Mouse (Mus musculus): Measurements from ENCODE around the gene Evc. TPM values are rescaled to one million over a fixed set of nuclear protein-coding genes. Genes with fewer than 3 reads are reported as not detected.

Evc gene
- 21.9 and 24.4 TPM in 2 replicates for polyA plus RNA-seq (2015; fragmentation: Nextera tagmentation; extraction: Ambion mirVana)

DNA sequence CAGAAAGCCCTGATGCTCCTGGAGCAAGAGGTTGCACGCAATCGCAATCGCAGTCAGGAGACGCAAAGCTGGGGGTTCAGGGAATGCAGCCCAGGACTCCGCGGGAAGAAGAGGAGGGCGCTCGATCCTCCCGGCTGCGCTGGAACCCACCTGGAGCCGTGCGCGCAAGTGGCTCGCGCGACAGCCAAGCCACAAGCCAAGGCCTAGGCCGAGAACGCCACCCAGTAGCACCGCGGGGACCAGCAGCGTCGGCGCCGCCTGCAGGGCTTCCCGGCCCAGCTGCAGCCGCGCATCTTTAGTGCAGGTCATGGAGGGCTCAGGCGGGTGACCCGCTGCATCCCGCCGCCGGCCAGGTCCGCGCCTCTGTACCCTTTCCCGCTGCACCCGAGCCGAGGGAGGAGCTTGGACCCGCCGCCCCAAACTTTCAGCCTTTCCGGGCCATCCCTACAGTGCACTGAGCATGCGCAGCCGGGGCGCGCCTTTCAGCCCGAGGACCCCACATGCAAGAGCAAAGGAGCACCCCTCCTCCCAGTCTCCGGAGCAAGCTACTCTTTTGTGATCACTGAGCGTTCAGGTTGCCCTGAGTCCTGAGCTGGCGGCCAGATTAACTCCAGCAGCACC, at the start of gene Evc:
Evc (minus strand) TSS at position 410 of the 621 bp plus-strand sequence.
- H3K4me2 ChIP-seq: peak within 1 kb of the TSS; percentile 91
- peak within 1 kb of the TSS; percentile 78 for H3K27ac ChIP-seq
- peaks cover 47% of the 10 kb centered on the region for H3K4me1 ChIP-seq
- no peaks in the 10 kb centered on the region for H3K27me3 ChIP-seq
- H3K36me3 ChIP-seq: peaks cover 22% of the 10 kb centered on the region; the same call in 1 of the 2 replicates
- under 1% methylated on average over 47 of the region's 48 CpGs for WGBS
- H3K9ac ChIP-seq: peak within 1 kb of the TSS; percentile 75
- ATAC-seq (replicated peaks; ENCODE audit: low FRiP score): peak; percentile 49
- H3K9me3 ChIP-seq (replicated peaks): no peaks in the 10 kb centered on the region
- H3K4me3 ChIP-seq (replicated peaks): peak within 1 kb of the TSS; percentile 64

GRCm38 (mm10) chr5:37383570-37383969, 46.9 kb upstream of the Evc start:
- H3K9me3 ChIP-seq (replicated peaks): no peaks in the 10 kb centered on the region
- ATAC-seq (replicated peaks; ENCODE audit: low FRiP score): no peak
- H3K27me3 ChIP-seq: no peaks in the 10 kb centered on the region
- H3K9ac ChIP-seq: no peak overlapping the region
- no peaks in the 10 kb centered on the region for H3K4me1 ChIP-seq
- no peak overlapping the region for H3K4me3 ChIP-seq (replicated peaks)
- 95% methylated on average over 3 of the region's 3 CpGs for WGBS
- H3K27ac ChIP-seq: no peak overlapping the region
- H3K36me3 ChIP-seq: peaks cover 90% of the 10 kb centered on the region
- no peak overlapping the region for H3K4me2 ChIP-seq

DNA sequence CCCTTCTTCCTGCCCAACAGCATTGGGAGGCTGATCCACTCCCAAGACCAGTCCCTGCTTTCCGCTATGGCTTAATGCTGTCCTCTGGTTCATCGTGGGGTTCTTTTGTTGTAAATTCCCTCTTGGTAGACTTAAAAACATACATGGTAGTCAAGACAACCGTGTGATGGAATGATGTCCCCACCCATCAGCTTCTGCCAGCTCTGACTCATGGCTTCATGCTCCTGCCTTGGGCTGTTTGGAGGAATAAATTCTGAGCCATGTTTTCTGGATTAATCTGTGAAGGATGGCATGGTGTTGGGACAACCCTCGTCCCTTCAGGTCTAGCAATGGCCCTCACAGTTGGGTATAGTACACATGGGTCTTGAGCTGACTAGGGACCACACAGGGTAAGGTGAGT, 43.9 kb upstream of the Evc start:
- H3K36me3 ChIP-seq: peaks cover 85% of the 10 kb centered on the region
- WGBS: 95% methylated on average over 4 of the region's 4 CpGs
- no peak for ATAC-seq (replicated peaks; ENCODE audit: low FRiP score)
- no peaks in the 10 kb centered on the region for H3K4me1 ChIP-seq
- no peak overlapping the region for H3K27ac ChIP-seq
- H3K27me3 ChIP-seq: no peaks in the 10 kb centered on the region
- H3K9ac ChIP-seq: no peak overlapping the region
- H3K9me3 ChIP-seq (replicated peaks): no peaks in the 10 kb centered on the region
- no peak overlapping the region for H3K4me2 ChIP-seq
- H3K4me3 ChIP-seq (replicated peaks): no peak overlapping the region

- WGBS: 93% methylated on average over 7 of the region's 7 CpGs
Measured at GRCm38 (mm10) chr5:37377376-37377775, 40.7 kb upstream of the Evc start.

GRCm38 (mm10) chr5:37368796-37369195, 32.1 kb upstream of the Evc start:
- 87% methylated on average over 8 of the region's 8 CpGs for WGBS
- no peaks in the 10 kb centered on the region for H3K27me3 ChIP-seq
- ATAC-seq (replicated peaks; ENCODE audit: low FRiP score): no peak
- no peak overlapping the region for H3K4me3 ChIP-seq (replicated peaks)
- H3K4me2 ChIP-seq: no peak overlapping the region
- 0 out of 2 replicates have a peak, but pooled peaks cover 2% of the 10 kb centered on the region for H3K4me1 ChIP-seq
- peaks cover 68% of the 10 kb centered on the region for H3K36me3 ChIP-seq
- H3K9me3 ChIP-seq (replicated peaks): no peaks in the 10 kb centered on the region
- H3K9ac ChIP-seq: no peak overlapping the region
- H3K27ac ChIP-seq: no peak overlapping the region

More at GRCm38 (mm10) chr5:37377376-37377775, 40.7 kb upstream of the Evc start:
- no peak overlapping the region for H3K4me2 ChIP-seq
- no peaks in the 10 kb centered on the region for H3K9me3 ChIP-seq (replicated peaks)
- H3K27me3 ChIP-seq: no peaks in the 10 kb centered on the region
- no peak for ATAC-seq (replicated peaks; ENCODE audit: low FRiP score)
- H3K27ac ChIP-seq: no peak overlapping the region
- no peak overlapping the region for H3K9ac ChIP-seq
- no peak overlapping the region for H3K4me3 ChIP-seq (replicated peaks)
- peaks cover 88% of the 10 kb centered on the region for H3K36me3 ChIP-seq
- H3K4me1 ChIP-seq: no peaks in the 10 kb centered on the region

DNA sequence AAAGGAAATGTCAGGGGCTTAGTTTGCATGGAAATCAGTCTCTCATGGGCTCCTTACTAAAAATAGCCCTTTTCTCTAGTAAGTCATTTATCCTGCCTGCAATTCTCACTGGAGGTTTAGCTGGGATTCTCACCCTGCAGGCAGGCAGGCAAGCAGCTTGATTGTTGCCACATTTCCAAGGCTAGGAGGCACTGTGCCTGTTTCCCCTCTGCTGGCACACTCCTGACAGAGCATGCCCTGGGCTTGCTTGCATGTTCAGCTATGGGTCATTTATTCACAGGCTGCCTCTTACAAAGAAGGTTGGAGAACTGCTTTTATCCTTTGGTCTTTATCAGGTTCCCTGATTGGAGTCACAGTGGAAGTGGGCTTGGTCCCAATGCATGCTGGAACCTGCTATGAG, 29.1 kb upstream of the Evc start:
- Histone ChIP-seq H3K36me3 (peaks cover 58% of the 10 kb centered on the region), H3K9ac (no peak overlapping the region), H3K4me3 (replicated peaks) (no peak overlapping the region), H3K27ac (peak overlapping the region; percentile 62; the same call in 1 of the 2 replicates), H3K4me1 (0 out of 2 replicates have a peak, but pooled peaks cover 2% of the 10 kb centered on the region), H3K4me2 (no peak overlapping the region), H3K27me3 (no peaks in the 10 kb centered on the region), H3K9me3 (replicated peaks) (no peaks in the 10 kb centered on the region)
- no peak for ATAC-seq (replicated peaks; ENCODE audit: low FRiP score)

DNA sequence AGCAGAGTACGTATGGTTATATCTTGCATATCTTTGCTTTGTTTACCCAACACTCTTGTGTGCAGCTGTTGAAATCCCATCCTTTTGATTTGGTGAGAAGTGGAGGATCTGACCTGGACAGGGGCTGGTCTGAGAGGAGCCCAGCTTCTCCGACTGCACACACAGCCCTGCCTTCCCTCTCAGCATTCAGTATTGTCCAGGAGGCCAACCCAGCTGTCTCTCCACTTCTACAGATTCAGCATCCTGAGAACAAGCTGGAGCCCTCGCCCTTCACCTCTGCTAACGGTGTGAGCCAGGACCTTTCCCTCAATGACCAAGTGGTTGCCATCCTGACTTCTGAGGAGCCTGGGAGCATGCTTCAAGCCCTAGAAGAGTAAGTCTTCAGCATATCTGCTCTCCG, 26.6 kb upstream of the Evc start:
- Histone ChIP-seq H3K36me3 (peaks cover 56% of the 10 kb centered on the region), H3K9me3 (replicated peaks) (no peaks in the 10 kb centered on the region), H3K27me3 (no peaks in the 10 kb centered on the region), H3K9ac (no peak overlapping the region), H3K4me3 (replicated peaks) (no peak overlapping the region), H3K4me1 (0 out of 2 replicates have a peak, but pooled peaks cover 2% of the 10 kb centered on the region), H3K4me2 (no peak overlapping the region), H3K27ac (no peak overlapping the region)
- 83% methylated on average over 5 of the region's 5 CpGs for WGBS
- ATAC-seq (replicated peaks; ENCODE audit: low FRiP score): no peak

DNA sequence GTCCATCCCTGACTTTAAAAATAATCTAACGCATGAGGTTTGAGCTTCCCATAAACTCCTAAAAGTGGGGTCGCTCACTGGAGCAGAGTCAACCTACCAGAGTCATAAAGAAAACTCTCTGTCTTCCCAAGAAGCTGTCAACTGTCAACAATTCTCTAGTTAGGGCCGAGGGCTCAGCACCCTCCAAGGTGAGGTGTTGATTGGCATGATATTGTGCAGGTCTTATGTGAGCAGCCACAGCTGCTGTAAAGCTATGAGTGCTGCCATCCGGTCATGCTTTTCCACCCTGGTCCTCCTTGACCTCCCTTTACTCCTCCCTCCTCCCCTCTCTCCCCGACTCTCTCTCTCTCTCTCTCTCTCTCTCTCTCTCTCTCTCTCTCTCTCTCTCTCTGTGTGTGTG, 25.9 kb upstream of the Evc start:
- Histone ChIP-seq H3K4me2 (no peak overlapping the region), H3K27me3 (no peaks in the 10 kb centered on the region), H3K9ac (no peak overlapping the region), H3K27ac (no peak overlapping the region), H3K36me3 (peaks cover 56% of the 10 kb centered on the region), H3K4me1 (0 out of 2 replicates have a peak, but pooled peaks cover 2% of the 10 kb centered on the region), H3K4me3 (replicated peaks) (no peak overlapping the region), H3K9me3 (replicated peaks) (no peaks in the 10 kb centered on the region)
- 36% methylated on average over 5 of the region's 5 CpGs for WGBS
- ATAC-seq (replicated peaks; ENCODE audit: low FRiP score): no peak

GRCm38 (mm10) chr5:37356027-37356426, 19.3 kb upstream of the Evc start:
- H3K4me2 ChIP-seq: no peak overlapping the region
- peaks cover 47% of the 10 kb centered on the region for H3K36me3 ChIP-seq
- H3K9me3 ChIP-seq (replicated peaks): no peaks in the 10 kb centered on the region
- H3K9ac ChIP-seq: no peak overlapping the region
- no peak for ATAC-seq (replicated peaks; ENCODE audit: low FRiP score)
- no peaks in the 10 kb centered on the region for H3K4me1 ChIP-seq
- no peak overlapping the region for H3K4me3 ChIP-seq (replicated peaks)
- H3K27me3 ChIP-seq: no peaks in the 10 kb centered on the region
- no peak overlapping the region for H3K27ac ChIP-seq
- 83% methylated on average over 8 of the region's 8 CpGs for WGBS

GRCm38 (mm10) chr5:37354385-37354784, 17.7 kb upstream of the Evc start:
- H3K4me2 ChIP-seq: no peak overlapping the region
- H3K27ac ChIP-seq: no peak overlapping the region
- H3K9me3 ChIP-seq (replicated peaks): no peaks in the 10 kb centered on the region
- H3K4me3 ChIP-seq (replicated peaks): no peak overlapping the region
- ATAC-seq (replicated peaks; ENCODE audit: low FRiP score): no peak
- H3K4me1 ChIP-seq: no peaks in the 10 kb centered on the region
- no peaks in the 10 kb centered on the region for H3K27me3 ChIP-seq
- H3K36me3 ChIP-seq: peaks cover 50% of the 10 kb centered on the region
- H3K9ac ChIP-seq: no peak overlapping the region
- WGBS: 86% methylated on average over 4 of the region's 4 CpGs

DNA sequence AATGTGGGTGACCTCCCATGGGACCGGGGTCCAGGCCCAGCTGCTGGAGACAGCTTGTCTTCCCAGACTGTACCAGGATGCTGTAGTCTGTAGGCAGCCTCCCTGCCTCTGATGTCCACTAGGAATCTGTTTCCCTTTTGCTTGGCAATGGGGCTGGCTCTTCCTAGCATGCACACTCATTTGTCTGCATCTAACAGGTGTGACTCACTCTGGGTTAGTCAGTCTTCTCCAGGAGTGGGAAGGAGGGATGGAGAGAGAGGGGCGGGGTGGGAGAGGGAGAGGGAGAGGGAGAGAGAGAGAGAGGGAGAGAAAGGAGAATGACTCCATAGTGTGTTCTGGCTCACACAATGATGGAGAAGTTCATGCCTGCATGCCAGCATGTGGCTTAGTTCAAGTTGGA, 15.1 kb upstream of the Evc start:
- peaks cover 58% of the 10 kb centered on the region for H3K36me3 ChIP-seq
- no peak overlapping the region for H3K4me2 ChIP-seq
- 91% methylated on average over 2 of the region's 2 CpGs for WGBS
- no peak for ATAC-seq (replicated peaks; ENCODE audit: low FRiP score)
- no peaks in the 10 kb centered on the region for H3K9me3 ChIP-seq (replicated peaks)
- no peak overlapping the region for H3K4me3 ChIP-seq (replicated peaks)
- H3K27ac ChIP-seq: no peak overlapping the region
- H3K4me1 ChIP-seq: no peaks in the 10 kb centered on the region
- no peak overlapping the region for H3K9ac ChIP-seq
- no peaks in the 10 kb centered on the region for H3K27me3 ChIP-seq

DNA sequence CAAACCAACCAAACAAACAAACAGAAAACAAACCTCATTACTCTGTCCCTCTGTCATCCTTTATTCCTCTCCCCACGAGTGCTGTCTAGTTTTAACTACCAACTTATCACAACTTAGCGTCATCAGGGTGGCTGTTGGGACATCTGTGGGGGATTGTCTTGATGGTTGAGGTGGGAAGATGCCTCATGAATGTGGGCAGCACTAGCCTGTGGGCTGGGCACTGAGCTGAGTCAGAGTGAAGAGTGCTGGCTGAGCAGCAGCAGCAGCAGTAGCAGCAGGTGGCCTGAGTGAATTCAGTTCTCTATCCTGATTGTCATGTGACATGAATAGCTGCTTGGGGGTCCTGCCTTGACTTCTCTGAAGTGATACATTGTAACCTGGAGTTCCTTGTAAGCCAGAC, 7.3 kb upstream of the Evc start:
- no peak overlapping the region for H3K27ac ChIP-seq
- no peak overlapping the region for H3K4me2 ChIP-seq
- H3K9me3 ChIP-seq (replicated peaks): no peaks in the 10 kb centered on the region
- H3K4me3 ChIP-seq (replicated peaks): no peak overlapping the region
- no peaks in the 10 kb centered on the region for H3K27me3 ChIP-seq
- H3K9ac ChIP-seq: no peak overlapping the region
- peaks cover 56% of the 10 kb centered on the region for H3K36me3 ChIP-seq
- ATAC-seq (replicated peaks; ENCODE audit: low FRiP score): no peak
- H3K4me1 ChIP-seq: peaks cover 13% of the 10 kb centered on the region
- WGBS: 88% methylated on average over 2 of the region's 2 CpGs

- H3K27ac ChIP-seq: peak within 1 kb of the TSS; percentile 78
- no peaks in the 10 kb centered on the region for H3K9me3 ChIP-seq (replicated peaks)
- 0% methylated on average over 27 of the region's 27 CpGs for WGBS
- no peaks in the 10 kb centered on the region for H3K27me3 ChIP-seq
- H3K4me3 ChIP-seq (replicated peaks): peak within 1 kb of the TSS; percentile 64
- peak within 1 kb of the TSS; percentile 75 for H3K9ac ChIP-seq
- peaks cover 44% of the 10 kb centered on the region for H3K4me1 ChIP-seq
- H3K36me3 ChIP-seq: peaks cover 25% of the 10 kb centered on the region
- H3K4me2 ChIP-seq: peak within 1 kb of the TSS; percentile 91
- ATAC-seq (replicated peaks; ENCODE audit: low FRiP score): peak; percentile 83
Measured at GRCm38 (mm10) chr5:37338288-37338687, 1.6 kb upstream of the Evc start, which contains the start of gene Evc2. Gene Evc2 (plus strand): TSS chr5:37338499.
